13 mouse cellular contexts compared by ENCODE assay signal in the genomic region with DNA sequence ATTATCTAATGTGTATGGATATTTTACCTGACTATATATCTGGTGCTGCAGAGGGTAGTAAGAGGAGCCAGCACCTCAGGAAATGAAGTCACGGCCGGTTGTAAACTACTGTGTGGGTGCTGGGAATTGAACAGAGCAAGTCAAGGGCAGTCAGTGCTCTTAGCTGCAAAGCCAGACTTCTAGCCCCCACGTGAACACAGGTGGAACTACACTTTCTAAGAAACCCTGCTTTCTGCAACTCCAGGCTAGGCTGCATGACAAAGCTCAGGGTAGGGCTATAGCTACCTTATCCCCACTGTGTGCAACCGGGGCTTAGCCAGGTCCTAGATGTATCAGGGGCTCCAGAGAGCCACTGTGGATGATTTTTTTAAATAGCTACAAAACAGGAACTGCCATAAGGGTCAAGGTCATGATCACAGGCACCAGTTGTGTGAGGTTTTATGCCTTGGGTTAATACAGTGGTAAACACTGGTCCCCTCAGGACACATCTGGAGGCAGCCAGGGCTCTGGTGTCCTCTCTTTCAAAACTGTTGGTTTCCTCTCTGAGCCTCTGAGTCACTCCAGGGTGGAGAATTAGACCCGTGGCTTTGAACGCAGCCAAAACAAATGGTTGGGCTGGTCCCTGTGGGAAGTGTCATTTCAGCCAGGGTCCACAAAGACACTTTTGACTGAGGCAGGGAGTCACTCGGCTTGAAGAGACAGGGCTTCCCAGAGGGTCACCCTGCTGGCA.
DNase-seq lines count a peak whose midpoint lies in the region; ATAC-seq and TF ChIP-seq lines count a peak whose summit lies in the region.
"Had no signal": no experiment of that assay in that cellular context is flagged by ENCODE, and none has a peak within 500 bp of the region (broad histone marks: within the 10 kb centered on the region; RNA-seq: fewer than 3 reads in every experiment).

No protein-coding gene starts in this region.

- DNase-seq in heart, adult 11 months: peak; percentile 98
- DNase-seq in thymus, adult 2 months: peak; percentile 9
- no peak for DNase-seq in thymus, adult 18-20 months
- DNase-seq in limb, embryonic 10.5 days (ENCODE audit: low spot score): no peak
- no peak for DNase-seq in ovary, postnatal 14 days (ENCODE audit: low spot score)
- DNase-seq: adrenal gland, adult 8-10 months; kidney, adult 9 months; midbrain, embryonic 14.5 days had no signal

- H3K4me1 ChIP-seq in heart, embryonic 12.5 days (replicated peaks): peaks cover 14% of the 10 kb centered on the region
- peaks cover 3% of the 10 kb centered on the region; the same call in 1 of the 2 replicates for H3K4me1 ChIP-seq in thymus, adult 2 months (replicated peaks; ENCODE audit: control insufficient read depth, insufficient read depth, low read length)
- H3K4me1 ChIP-seq in forebrain, embryonic 16.5 days (replicated peaks; ENCODE audit: control insufficient read depth, insufficient read depth, low read length): peaks cover 18% of the 10 kb centered on the region
- H3K4me1 ChIP-seq in limb, embryonic 10.5 days: peaks cover 43% of the 10 kb centered on the region

- peaks cover 16% of the 10 kb centered on the region for H3K27me3 ChIP-seq in heart, embryonic 12.5 days (replicated peaks)
- no peaks in the 10 kb centered on the region for H3K27me3 ChIP-seq in thymus, adult 2 months (ENCODE audit: control insufficient read depth, insufficient read depth, low read length)
- H3K27me3 ChIP-seq in forebrain, embryonic 16.5 days (replicated peaks; ENCODE audit: control insufficient read depth, insufficient read depth, low read length): no peaks in the 10 kb centered on the region
- H3K27me3 ChIP-seq in limb, embryonic 10.5 days (ENCODE audit: low read depth, poor library complexity, severe bottlenecking): peaks cover 95% of the 10 kb centered on the region
- H3K27me3 ChIP-seq: CH12.LX had no signal

- H3K4me3 ChIP-seq in heart, embryonic 12.5 days: no peak overlapping the region
- H3K4me3 ChIP-seq in thymus, adult 2 months (ENCODE audit: control insufficient read depth, insufficient read depth, low read length): no peak overlapping the region
- H3K4me3 ChIP-seq in forebrain, embryonic 16.5 days (replicated peaks; ENCODE audit: low read length): no peak overlapping the region
- no peak overlapping the region for H3K4me3 ChIP-seq in limb, embryonic 10.5 days
- H3K4me3 ChIP-seq: limb, embryonic 15.5 days had no signal

- no peak overlapping the region for H3K4me2 ChIP-seq in heart, embryonic 12.5 days
- no peak overlapping the region for H3K4me2 ChIP-seq in forebrain, embryonic 16.5 days (ENCODE audit: low read length)
- H3K4me2 ChIP-seq: limb, embryonic 15.5 days had no signal

- H3K9ac ChIP-seq in heart, embryonic 12.5 days: no peak overlapping the region
- no peak overlapping the region for H3K9ac ChIP-seq in forebrain, embryonic 16.5 days (replicated peaks; ENCODE audit: low read depth, low read length)
- H3K9ac ChIP-seq: limb, embryonic 15.5 days had no signal

- H3K27ac ChIP-seq in heart, embryonic 12.5 days (ENCODE audit: poor library complexity, severe bottlenecking): no peak overlapping the region
- H3K27ac ChIP-seq in thymus, adult 2 months (ENCODE audit: control insufficient read depth, insufficient read depth, low read length): no peak overlapping the region
- peak overlapping the region; percentile 50; the same call in 1 of the 2 replicates for H3K27ac ChIP-seq in forebrain, embryonic 16.5 days (ENCODE audit: low read length)
- 0 out of 2 replicates have a peak overlapping the region, but pooled peaks have one; percentile 4 for H3K27ac ChIP-seq in limb, embryonic 10.5 days
- H3K27ac ChIP-seq: limb, embryonic 15.5 days had no signal

- no peak for ATAC-seq in heart, embryonic 12.5 days (ENCODE audit: insufficient number of reproducible peaks, low FRiP score)
- no peak for ATAC-seq in forebrain, embryonic 16.5 days
- ATAC-seq in erythroid progenitor cell, adult 5-6 weeks (replicated peaks; ENCODE audit: low FRiP score, poor library complexity, severe bottlenecking): no peak

- WGBS in heart, embryonic 12.5 days: 32% methylated on average over 7 of the region's 7 CpGs
- WGBS in thymus, adult 2 months: 18% methylated on average over 7 of the region's 7 CpGs
- 39% methylated on average over 7 of the region's 7 CpGs for WGBS in forebrain, embryonic 16.5 days
- 38% methylated on average over 7 of the region's 7 CpGs for WGBS in limb, embryonic 10.5 days

- H3K36me3 ChIP-seq in heart, embryonic 12.5 days: no peaks in the 10 kb centered on the region
- no peaks in the 10 kb centered on the region for H3K36me3 ChIP-seq in thymus, adult 2 months (ENCODE audit: control insufficient read depth, insufficient read depth, low read length)
- H3K36me3 ChIP-seq in forebrain, embryonic 16.5 days (ENCODE audit: control insufficient read depth, insufficient read depth): no peaks in the 10 kb centered on the region
- no peaks in the 10 kb centered on the region for H3K36me3 ChIP-seq in limb, embryonic 10.5 days
- H3K36me3 ChIP-seq: limb, embryonic 15.5 days had no signal

- H3K9me3 ChIP-seq in heart, embryonic 12.5 days (replicated peaks): no peaks in the 10 kb centered on the region
- H3K9me3 ChIP-seq in forebrain, embryonic 16.5 days (ENCODE audit: control insufficient read depth, low read length): no peaks in the 10 kb centered on the region
- H3K9me3 ChIP-seq in limb, embryonic 10.5 days (replicated peaks): no peaks in the 10 kb centered on the region
- H3K9me3 ChIP-seq: limb, embryonic 15.5 days had no signal

- TF ChIP-seq CTCF in thymus, adult 2 months (IDR thresholded peaks at IDR 0.05; ENCODE audit: borderline replicate concordance, control insufficient read depth, extremely low read depth, insufficient read depth, low read length, poor library complexity): no peak

- no peak for TF ChIP-seq POLR2A in thymus, adult 2 months (IDR thresholded peaks at IDR 0.05; ENCODE audit: control insufficient read depth, extremely low read depth, insufficient read depth, low read length, poor library complexity)

Comparison
In these comparisons a context has a peak if more than half of its experiments do, and no peak if none do; other contexts are left out.
1. DNase-seq: peak in heart, adult 11 months (single experiment) and thymus, adult 2 months (single experiment); none in thymus, adult 18-20 months (0 of 2), limb, embryonic 10.5 days (single experiment) and ovary, postnatal 14 days (single experiment).
2. H3K27ac ChIP-seq: peak in forebrain, embryonic 16.5 days (single experiment) and limb, embryonic 10.5 days (single experiment); none in heart, embryonic 12.5 days (single experiment) and thymus, adult 2 months (single experiment).